Mouse (Mus musculus): Measurements from ENCODE around the gene Lmo3.

The Lmo3 gene

DNA sequence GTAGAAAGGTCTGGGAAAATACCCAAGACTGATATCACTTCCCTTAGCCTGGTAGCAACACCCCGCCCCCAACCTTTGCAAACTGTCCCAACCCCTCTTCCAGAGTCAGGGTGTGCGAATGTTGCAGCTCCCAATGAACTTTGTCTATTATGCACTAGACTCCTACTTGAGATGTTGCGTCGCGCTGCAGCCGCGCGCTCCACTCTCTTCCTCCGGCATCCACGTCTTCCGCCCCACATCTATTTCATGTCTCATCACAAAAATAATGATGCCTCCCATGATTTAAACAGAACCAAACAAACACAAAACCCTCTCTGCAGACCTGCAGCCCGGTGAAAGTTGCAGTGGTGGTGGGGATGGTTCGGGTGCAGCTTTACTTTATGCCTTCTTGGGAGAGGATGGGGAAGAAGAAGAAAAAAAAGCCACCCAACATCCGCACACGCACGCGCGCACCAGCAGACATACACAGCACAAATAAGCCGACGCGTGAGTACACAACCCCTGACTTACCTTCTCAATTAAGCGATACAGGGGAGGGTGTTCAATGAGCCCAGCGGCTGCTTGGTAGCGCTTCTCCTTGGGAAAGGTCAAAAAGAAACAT lies 159.7 kb downstream of the Lmo3 start:
- DNase-seq = no peak

GRCm38 (mm10) chr6:138421191-138421613 lies 160.6 kb downstream of the Lmo3 start:
- DNase-seq = no peak

DNA sequence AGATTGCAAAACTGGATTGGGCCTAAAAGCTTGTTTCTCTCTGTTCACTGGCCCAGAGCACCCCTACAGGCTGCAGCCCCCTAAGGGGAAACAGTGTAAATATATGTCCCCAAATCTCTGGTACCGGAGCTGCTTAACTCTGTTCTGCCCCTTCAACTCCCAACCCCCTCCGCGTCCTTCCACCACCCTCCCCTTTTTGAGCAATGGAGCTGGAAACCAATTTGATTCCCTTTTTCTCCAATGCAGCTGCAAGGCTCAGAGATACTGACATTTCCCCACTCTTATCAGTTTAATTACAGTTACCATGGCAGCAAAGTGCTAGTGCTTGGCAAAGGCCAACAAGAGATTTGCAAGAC lies 161.3 kb downstream of the Lmo3 start:
- DNase-seq = no peak

GRCm38 (mm10) chr6:138419871-138420535 lies 161.8 kb downstream of the Lmo3 start:
- no peak for DNase-seq

- no peak for DNase-seq
Measured at GRCm38 (mm10) chr6:138412075-138412474, 169.7 kb downstream of the Lmo3 start.

GRCm38 (mm10) chr6:138402031-138402430 lies 179.7 kb downstream of the Lmo3 start:
- DNase-seq = no peak

GRCm38 (mm10) chr6:138398836-138399235 lies 182.9 kb downstream of the Lmo3 start:
- DNase-seq = no peak

GRCm38 (mm10) chr6:138391085-138391484 lies 190.7 kb downstream of the Lmo3 start:
- DNase-seq = no peak

- no peak for DNase-seq
Measured at GRCm38 (mm10) chr6:138388168-138388936, 193.4 kb downstream of the Lmo3 start.

GRCm38 (mm10) chr6:138383208-138383607 lies 198.6 kb downstream of the Lmo3 start:
- no peak for DNase-seq

- DNase-seq = no peak
Measured at GRCm38 (mm10) chr6:138371176-138371575, 210.6 kb downstream of the Lmo3 start.

DNA sequence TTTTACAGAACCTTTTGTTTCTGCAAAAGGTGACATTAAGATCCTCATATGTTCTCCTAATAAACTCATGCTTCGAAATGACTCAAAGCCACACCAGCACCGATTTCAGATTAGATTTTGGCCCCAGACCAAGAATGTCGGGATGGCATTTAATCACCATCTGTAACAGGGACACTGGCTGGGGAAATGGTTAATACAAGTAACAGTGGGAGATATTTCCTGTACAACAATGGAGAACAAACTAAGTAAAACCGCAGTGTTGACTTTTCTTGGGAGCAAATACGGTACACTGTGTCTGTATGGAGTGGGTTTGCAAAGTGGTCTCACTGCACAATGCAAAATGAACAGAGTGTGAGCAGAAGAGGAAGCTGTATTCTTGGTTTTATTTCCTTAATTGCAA lies 217.7 kb downstream of the Lmo3 start:
- no peak for DNase-seq

DNA sequence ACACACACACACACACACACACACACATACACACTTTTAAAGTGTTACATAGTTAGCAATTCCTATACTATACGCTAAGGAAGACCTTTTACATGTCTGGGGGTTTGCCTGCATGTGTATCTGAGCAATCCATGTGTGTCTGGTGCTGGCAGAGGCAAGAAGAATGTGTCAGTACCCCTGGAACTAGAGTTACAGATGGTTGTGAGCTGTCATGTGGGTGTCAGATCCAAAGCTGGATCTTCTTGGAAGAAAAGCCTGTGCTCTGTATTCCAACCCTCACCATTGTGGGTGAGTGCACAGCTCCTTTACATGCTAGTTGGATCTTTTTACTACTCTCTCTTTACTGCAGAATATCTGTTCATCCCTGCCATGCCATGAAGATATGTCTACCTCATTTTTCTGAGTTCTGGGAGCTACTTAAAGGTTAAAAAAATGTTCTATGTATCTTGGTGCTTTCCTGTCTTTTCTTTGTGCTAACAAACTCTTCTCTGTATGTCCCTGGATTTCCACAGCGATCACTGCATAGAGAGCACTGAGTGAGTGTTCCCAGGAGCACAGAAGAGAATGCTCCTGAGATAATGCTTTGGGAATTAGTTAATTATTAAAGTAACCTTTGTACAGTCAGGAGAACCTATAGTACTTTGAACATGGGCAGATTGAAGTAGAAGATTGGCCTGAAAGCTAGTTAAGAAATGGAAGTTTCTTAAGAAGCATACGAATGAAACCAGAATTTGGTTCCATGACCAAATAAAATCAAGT lies 231.0 kb downstream of the Lmo3 start:
- no peak for DNase-seq

- no peak for DNase-seq
Measured at GRCm38 (mm10) chr6:138346558-138346957, 235.2 kb downstream of the Lmo3 start.

DNA sequence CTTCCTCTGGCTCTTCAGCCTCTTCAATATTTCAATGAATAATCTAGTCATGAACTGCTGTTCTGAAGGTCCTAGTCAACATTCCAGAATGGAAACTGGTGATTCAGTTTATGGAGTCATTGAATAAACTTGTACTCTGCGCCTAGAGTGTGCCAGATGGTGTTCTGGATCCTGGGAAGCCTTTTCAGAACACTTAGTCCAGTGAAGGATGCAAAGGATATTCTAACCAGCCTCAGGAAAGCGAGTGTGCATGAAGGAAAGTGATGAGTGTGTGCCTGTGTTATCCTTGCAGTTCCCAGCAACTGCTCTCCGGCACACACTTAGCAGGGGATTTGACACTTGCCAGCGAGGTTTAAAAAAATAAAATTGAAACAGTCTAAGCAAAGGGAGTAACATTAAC lies 245.9 kb downstream of the Lmo3 start:
- DNase-seq = no peak

- DNase-seq = no peak
Measured at GRCm38 (mm10) chr6:138333991-138334390, 247.8 kb downstream of the Lmo3 start.

DNA sequence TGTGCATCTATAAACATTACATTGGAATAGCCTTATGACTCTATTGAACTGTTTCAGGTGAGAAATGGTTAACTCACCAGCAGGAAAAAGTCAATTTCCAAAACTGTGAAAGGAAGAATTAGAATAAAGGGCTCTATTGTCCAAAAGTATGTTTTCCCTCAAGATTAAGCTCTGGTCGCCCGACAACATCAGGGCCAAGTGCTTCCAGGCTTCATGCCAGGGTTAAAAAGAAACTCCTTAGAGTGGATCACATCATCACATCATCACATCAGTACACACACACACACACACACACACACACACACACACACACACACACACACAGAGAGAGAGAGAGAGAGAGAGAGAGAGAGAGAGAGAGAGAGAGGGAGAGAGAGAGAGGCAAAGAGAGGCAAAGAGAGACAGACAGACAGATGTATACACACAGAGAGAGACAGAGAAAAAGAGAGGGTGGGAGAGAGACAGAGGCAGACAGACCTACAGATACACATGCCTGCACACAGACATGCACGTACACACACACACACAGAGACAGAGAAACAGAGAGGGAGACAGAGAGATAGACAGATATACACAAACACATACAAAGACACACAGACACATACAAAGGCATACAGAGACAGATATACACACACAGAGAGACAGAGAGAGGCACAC lies 255.9 kb downstream of the Lmo3 start:
- no peak for DNase-seq

GRCm38 (mm10) chr6:138325145-138325544 lies 256.6 kb downstream of the Lmo3 start:
- DNase-seq = no peak

GRCm38 (mm10) chr6:138323325-138323724 lies 258.4 kb downstream of the Lmo3 start:
- DNase-seq = no peak

GRCm38 (mm10) chr6:138320190-138320737 lies 261.5 kb downstream of the Lmo3 start:
- no peak for DNase-seq
